Mouse (Mus musculus) CH12.LX (cell line): ENCODE data around the gene Ncoa4. TPM values are rescaled to one million over a fixed set of nuclear protein-coding genes. Genes with fewer than 3 reads are reported as not detected.
A peak's percentile ranks its signal among the peaks of the same experiment; 100 is the strongest.

ENCODE experiments used
- DNase-seq: peaks from one replicate; pipeline ENCODE4 v3.0.0-alpha.2; 2013; ENCODE audit errors: extremely low read depth
- H3K27ac ChIP-seq: 2 replicates; pipeline ENCODE4 v1.5.1; 2012; ENCODE audit warnings: low read depth, mild to moderate bottlenecking, control low read depth, moderate library complexity; ENCODE audit not compliant: insufficient read depth
- H3K27me3 ChIP-seq: replicated peaks from 2 replicates; pipeline ENCODE3; 2012; ENCODE audit warnings: inconsistent platforms
- H3K36me3 ChIP-seq, 2 experiments: replicated peaks in 1 of 2; 2 replicates each; pipeline versions ENCODE3 to v1.6.1; 2012; ENCODE audit warnings: inconsistent platforms in 1 of 2, low read length in 1 of 2, mild to moderate bottlenecking in 1 of 2, mixed read lengths in 1 of 2, moderate library complexity in 1 of 2; ENCODE audit not compliant: control insufficient read depth in 1 of 2, insufficient read depth in 1 of 2
- H3K4me1 ChIP-seq, 2 experiments: 2 replicates each; pipeline ENCODE4 v1.6.1; 2012; ENCODE audit warnings: inconsistent platforms in 1 of 2, moderate library complexity in 1 of 2; ENCODE audit not compliant: insufficient read depth in 2 of 2, control insufficient read depth in 1 of 2
- H3K4me2 ChIP-seq: 2 replicates; pipeline ENCODE4 v1.6.1; 2012; ENCODE audit warnings: low read depth, mild to moderate bottlenecking, control low read depth; ENCODE audit not compliant: poor library complexity, insufficient read depth, severe bottlenecking
- H3K4me3 ChIP-seq, 3 experiments: fragments of 150-350 bp in 1 of 3; sonication (generic) in 1 of 3; replicated peaks in 1 of 3; 2 replicates each; pipeline versions ENCODE3 to v1.5.1; 2011 to 2012; ENCODE audit warnings: low read depth in 2 of 3, low read length in 2 of 3, mild to moderate bottlenecking in 2 of 3, moderate library complexity in 2 of 3, control low read depth in 1 of 3, improper control_type of control experiment in 1 of 3, inconsistent platforms in 1 of 3, mixed read lengths in 1 of 3; ENCODE audit not compliant: poor library complexity in 1 of 3
- H3K79me2 ChIP-seq: replicated peaks from 2 replicates; pipeline ENCODE4 v1.6.1; 2012; ENCODE audit warnings: mild to moderate bottlenecking, moderate library complexity; ENCODE audit not compliant: control insufficient read depth, poor library complexity, insufficient read depth, severe bottlenecking; ENCODE audit errors: extremely low read depth
- H3K9ac ChIP-seq: 2 replicates; pipeline ENCODE4 v1.6.1; 2012; ENCODE audit warnings: low read depth, mild to moderate bottlenecking, control low read depth, moderate library complexity; ENCODE audit not compliant: insufficient read depth
- H3K9me3 ChIP-seq: replicated peaks from 2 replicates; pipeline ENCODE3; 2012; ENCODE audit warnings: low read length, inconsistent platforms, mixed read lengths
- CTCF ChIP-seq, 2 experiments: IDR thresholded peaks in 1 of 2; conservative IDR thresholded peaks in 1 of 2; 2 replicates each; pipeline ENCODE4 v1.5.1; 2011 to 2012; ENCODE audit warnings: low read depth in 2 of 2, low read length in 2 of 2, improper control_type of control experiment in 1 of 2, inconsistent platforms in 1 of 2, mild to moderate bottlenecking in 1 of 2, moderate library complexity in 1 of 2
- HCFC1 ChIP-seq: IDR thresholded peaks from 2 replicates; pipeline ENCODE4 v1.6.1; 2012; ENCODE audit warnings: low read depth, mild to moderate bottlenecking, inconsistent platforms, low read length, improper control_type of control experiment
- JUN ChIP-seq: IDR thresholded peaks from 2 replicates; pipeline ENCODE4 v1.6.1; 2011; ENCODE audit warnings: low read depth, mild to moderate bottlenecking, low read length, improper control_type of control experiment, moderate library complexity; ENCODE audit not compliant: insufficient read depth
- MAFK ChIP-seq: IDR thresholded peaks from 2 replicates; pipeline ENCODE4 v1.6.1; 2011; ENCODE audit warnings: low read length, improper control_type of control experiment; ENCODE audit not compliant: insufficient replicate concordance
- MAX ChIP-seq: IDR thresholded peaks from 2 replicates; pipeline ENCODE4 v1.6.1; 2011; ENCODE audit warnings: low read length, improper control_type of control experiment
- MAZ ChIP-seq: IDR thresholded peaks from 2 replicates; pipeline ENCODE4 v1.6.1; 2012; ENCODE audit warnings: low read depth, mild to moderate bottlenecking, inconsistent platforms, low read length, improper control_type of control experiment, moderate library complexity
- NELFE ChIP-seq: IDR thresholded peaks from 2 replicates; pipeline ENCODE4 v1.6.1; 2011; ENCODE audit warnings: low read depth, low read length, improper control_type of control experiment
- NRF1 ChIP-seq: IDR thresholded peaks from 2 replicates; pipeline ENCODE4 v1.6.1; 2014; ENCODE audit warnings: low read depth, mild to moderate bottlenecking, inconsistent platforms, low read length, improper control_type of control experiment, moderate library complexity
- RAD21 ChIP-seq: IDR thresholded peaks from 2 replicates; pipeline ENCODE4 v1.6.1; 2011; ENCODE audit warnings: low read depth, mild to moderate bottlenecking, low read length, improper control_type of control experiment, moderate library complexity
- SMC3 ChIP-seq: IDR thresholded peaks from 2 replicates; pipeline ENCODE4 v1.6.1; 2011; ENCODE audit warnings: low read depth, low read length, improper control_type of control experiment
- ZMIZ1 ChIP-seq: IDR thresholded peaks from 2 replicates; pipeline ENCODE4 v1.6.1; 2012; ENCODE audit warnings: low read depth, mild to moderate bottlenecking, inconsistent platforms, low read length, improper control_type of control experiment
- ZNF384 ChIP-seq: IDR thresholded peaks from 2 replicates; pipeline ENCODE4 v1.6.1; 2012; ENCODE audit warnings: low read depth, low read length, improper control_type of control experiment, inconsistent platforms
- dilution Hi-C: fragments of 300-500 bp; cut with MboI; formaldehyde crosslinking; loops from 2 replicates; pipeline ENCODE4 v1.14.3; 2020; ENCODE audit warnings: low sequenced_read_pairs; ENCODE audit not compliant: extremely low pct_unique_long_range_greater_than_20kb, extremely low pct_ligation_motif_present
- in situ Hi-C: fragments of 300-500 bp; cut with MboI; formaldehyde crosslinking; loops from 3 replicates; pipeline ENCODE4 v1.14.3; 2019; ENCODE audit warnings: low sequenced_read_pairs, low pct_ligation_motif_present, low pct_unique_long_range_greater_than_20kb, mixed read lengths
- polyA plus RNA-seq: library from polyadenylated mRNA; unstranded; fragments of >175 nt; gene quantifications from 2 replicates; pipeline ENCODE4 v1.2.1, GENCODE M21; 2012; ENCODE audit warnings: low read depth; ENCODE audit not compliant: insufficient read length
- total RNA-seq, 2 experiments: library from RNA; depleted of rRNA; stranded (reverse); fragments of 300-350 nt in 1 of 2; fragments of >200 nt in 1 of 2; gene quantifications; 2 replicates each; pipeline ENCODE4 v1.2.3; 2012 to 2014

The Ncoa4 gene
- total and polyA plus RNA-seq, 3 experiments: 41.6 to 102 (median 63.9) TPM

DNA sequence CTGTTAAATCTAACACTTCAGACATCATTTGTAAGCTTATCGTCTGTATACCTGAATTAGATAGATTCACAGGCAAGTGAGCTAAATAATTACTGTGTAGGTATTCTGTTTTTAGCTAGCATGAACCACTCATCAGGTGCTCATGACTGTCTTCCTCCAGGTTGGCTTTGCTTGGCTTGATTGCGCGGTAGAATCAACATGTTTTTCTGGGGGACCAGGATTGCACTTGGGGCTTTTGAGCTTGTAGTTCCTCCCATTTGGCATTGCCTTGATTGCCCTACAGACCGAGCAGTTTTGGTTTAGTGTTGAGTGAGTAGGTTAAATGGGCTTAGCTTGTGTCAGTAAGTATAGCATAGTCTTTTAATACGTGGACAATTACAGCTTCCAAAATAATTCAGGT is 2.6 kb downstream of the Ncoa4 start:
- no peak overlapping the region for H3K27ac ChIP-seq
- H3K4me3 ChIP-seq: no peak overlapping the region
- no peak for DNase-seq
- no peaks in the 10 kb centered on the region for H3K27me3 ChIP-seq
- H3K9me3 ChIP-seq: peaks cover 7% of the 10 kb centered on the region
- H3K4me1 ChIP-seq: peaks cover 2 to 46% of the 10 kb centered on the region in 2 experiments; a peak in 2 of 4 replicates
- TF ChIP-seq MAX (no peak), ZNF384 (no peak), ZMIZ1 (no peak), HCFC1 (no peak), MAZ (no peak)
- TF ChIP-seq, all 38 proteins: peak for 0
- Histone ChIP-seq H3K9ac (no peak overlapping the region), H3K4me2 (no peak overlapping the region), H3K36me3 (peaks cover 0 to 17% of the 10 kb centered on the region in 2 experiments), H3K79me2 (peaks cover 56% of the 10 kb centered on the region)
- in situ Hi-C loops (no loop called here), dilution Hi-C loops (no loop called here)

DNA sequence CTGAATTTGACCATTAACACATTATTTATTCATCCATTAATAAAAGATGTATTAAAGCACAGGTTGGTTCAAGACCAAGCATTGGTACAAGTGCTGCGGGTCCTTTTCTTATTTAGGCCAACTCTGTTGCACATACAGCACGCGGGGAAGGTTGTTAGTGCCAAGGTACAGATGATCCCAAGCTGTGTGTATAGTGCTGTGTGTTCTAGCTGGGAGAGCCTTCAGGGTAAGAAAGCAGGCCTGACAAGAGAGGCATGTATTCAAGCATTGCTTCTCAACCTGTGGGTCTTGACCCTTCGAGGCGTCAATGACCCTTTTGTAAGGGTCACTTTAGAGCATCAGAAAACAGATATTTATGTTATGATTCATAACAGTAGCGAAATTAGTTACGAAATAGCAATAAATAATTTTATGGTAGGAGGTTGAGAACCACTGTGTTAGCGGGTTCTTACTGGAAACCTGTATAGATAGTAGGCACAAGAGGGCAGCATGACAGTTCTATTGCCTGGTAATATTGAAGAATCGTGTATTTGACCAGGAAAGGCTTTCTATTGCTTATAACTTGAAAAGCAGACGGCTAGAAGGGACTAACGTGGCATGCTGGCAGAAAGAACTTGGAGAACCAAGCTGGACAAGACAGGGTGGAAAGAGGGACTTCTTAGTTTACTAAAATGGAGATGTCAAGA is 3.7 kb downstream of the Ncoa4 start:
- Histone ChIP-seq H3K27me3 (no peaks in the 10 kb centered on the region), H3K79me2 (peaks cover 66% of the 10 kb centered on the region), H3K27ac (no peak overlapping the region), H3K4me1 (peaks cover 2 to 57% of the 10 kb centered on the region in 2 experiments; a peak in 2 of 4 replicates), H3K4me3 (no peak overlapping the region), H3K4me2 (no peak overlapping the region), H3K9ac (no peak overlapping the region), H3K36me3 (peaks cover 0 to 9% of the 10 kb centered on the region in 2 experiments), H3K9me3 (peaks cover 4% of the 10 kb centered on the region)
- no peak for TF ChIP-seq NRF1
- TF ChIP-seq CTCF (conservative IDR thresholded peaks at IDR 0.05 in 1 of 2, IDR thresholded peaks at IDR 0.05 in 1 of 2; ENCODE audit: low read depth in 2 of 2, low read length in 2 of 2): 0 out of 4 replicates have a peak, but pooled peaks of 1 of the 2 experiments have one; percentile 11
- peak; percentile 4; the same call in 1 of the 2 replicates for TF ChIP-seq RAD21
- no peak for TF ChIP-seq JUN
- no peak for TF ChIP-seq NELFE
- no peak for TF ChIP-seq SMC3
- no peak for TF ChIP-seq MAFK
- in situ Hi-C loops (no loop called here), dilution Hi-C loops (no loop called here)
- DNase-seq: no peak
